Mouse (Mus musculus): ENCODE results near the gene C5ar2. TPM values are rescaled to one million over a fixed set of nuclear protein-coding genes. Genes with fewer than 3 reads are reported as not detected.

The C5ar2 gene
- total and polyA plus RNA-seq, 3 experiments = 0.04 to 0.33 (median 0.30) TPM

- H3K9me3 ChIP-seq (replicated peaks; ENCODE audit: low read length) = no peaks in the 10 kb centered on the region
- peaks cover 49 to 71% of the 10 kb centered on the region in 2 experiments for H3K36me3 ChIP-seq (replicated peaks in 1 of 2; ENCODE audit: control insufficient read depth in 1 of 2, insufficient read depth in 1 of 2, low read length in 1 of 2)
- dilution Hi-C loops (cut with MboI; ENCODE audit: extremely low pct_ligation_motif_present, extremely low pct_unique_long_range_greater_than_20kb, low sequenced_read_pairs) (no loop called here), in situ Hi-C loops (cut with MboI; ENCODE audit: low pct_ligation_motif_present, low pct_unique_long_range_greater_than_20kb, low sequenced_read_pairs) (no loop called here)
- no peaks in the 10 kb centered on the region for H3K27me3 ChIP-seq (replicated peaks)
- TF ChIP-seq MEF2A (IDR thresholded peaks at IDR 0.05; ENCODE audit: borderline replicate concordance, low read depth, low read length) (no peak), HCFC1 (IDR thresholded peaks at IDR 0.05; ENCODE audit: low read depth, low read length) (no peak), TBP (conservative IDR thresholded peaks at IDR 0.05; ENCODE audit: low read depth, low read length) (no peak), UBTF (IDR thresholded peaks at IDR 0.05; ENCODE audit: low read depth, low read length) (no peak)
- no peak overlapping the region for H3K9ac ChIP-seq (ENCODE audit: insufficient read depth, low read depth)
- H3K27ac ChIP-seq (ENCODE audit: insufficient read depth, low read depth) = no peak overlapping the region
- H3K79me2 ChIP-seq (replicated peaks; ENCODE audit: control insufficient read depth, extremely low read depth, insufficient read depth, poor library complexity, severe bottlenecking) = peaks cover 12% of the 10 kb centered on the region
- DNase-seq (ENCODE audit: extremely low read depth) = no peak
- no peak overlapping the region for H3K4me3 ChIP-seq (replicated peaks in 1 of 3; ENCODE audit: low read depth in 2 of 3, low read length in 2 of 3, poor library complexity in 1 of 3)
- H3K4me2 ChIP-seq (ENCODE audit: insufficient read depth, low read depth, poor library complexity, severe bottlenecking) = no peak overlapping the region
- H3K4me1 ChIP-seq (ENCODE audit: control insufficient read depth in 1 of 2, insufficient read depth in 2 of 2) = peaks cover 0 to 14% of the 10 kb centered on the region in 2 experiments; a peak in 2 of 4 replicates
Measured at GRCm38 (mm10) chr7:16282334-16282733, 38.4 kb upstream of the C5ar2 start.

GRCm38 (mm10) chr7:16280721-16281120 is 36.8 kb upstream of the C5ar2 start:
- no peaks in the 10 kb centered on the region for H3K9me3 ChIP-seq (replicated peaks; ENCODE audit: low read length)
- TF ChIP-seq RAD21 (IDR thresholded peaks at IDR 0.05; ENCODE audit: low read depth, low read length) (no peak), MAFK (IDR thresholded peaks at IDR 0.05; ENCODE audit: insufficient replicate concordance, low read length) (no peak)
- H3K79me2 ChIP-seq (replicated peaks; ENCODE audit: control insufficient read depth, extremely low read depth, insufficient read depth, poor library complexity, severe bottlenecking) = peaks cover 12% of the 10 kb centered on the region
- in situ Hi-C loops (cut with MboI; ENCODE audit: low pct_ligation_motif_present, low pct_unique_long_range_greater_than_20kb, low sequenced_read_pairs) = no loop called here
- no peak for DNase-seq (ENCODE audit: extremely low read depth)
- no peak overlapping the region for H3K4me2 ChIP-seq (ENCODE audit: insufficient read depth, low read depth, poor library complexity, severe bottlenecking)
- no peak overlapping the region for H3K27ac ChIP-seq (ENCODE audit: insufficient read depth, low read depth)
- H3K9ac ChIP-seq (ENCODE audit: insufficient read depth, low read depth) = no peak overlapping the region
- H3K36me3 ChIP-seq (replicated peaks in 1 of 2; ENCODE audit: control insufficient read depth in 1 of 2, insufficient read depth in 1 of 2, low read length in 1 of 2) = peaks cover 64 to 87% of the 10 kb centered on the region in 2 experiments
- no peaks in the 10 kb centered on the region for H3K27me3 ChIP-seq (replicated peaks)
- H3K4me3 ChIP-seq (replicated peaks in 1 of 3; ENCODE audit: low read depth in 2 of 3, low read length in 2 of 3, poor library complexity in 1 of 3) = no peak overlapping the region
- peaks cover 0 to 14% of the 10 kb centered on the region in 2 experiments; a peak in 2 of 4 replicates for H3K4me1 ChIP-seq (ENCODE audit: control insufficient read depth in 1 of 2, insufficient read depth in 2 of 2)
- dilution Hi-C loops (cut with MboI; ENCODE audit: extremely low pct_ligation_motif_present, extremely low pct_unique_long_range_greater_than_20kb, low sequenced_read_pairs) = no loop called here

- in situ Hi-C loops (cut with MboI; ENCODE audit: low pct_ligation_motif_present, low pct_unique_long_range_greater_than_20kb, low sequenced_read_pairs) (loop anchor here (5.0 to 25.0 kb wide), 2 partner anchors 93 to 213 kb away; partner anchors contain the start of gene Zfp541), dilution Hi-C loops (cut with MboI; ENCODE audit: extremely low pct_ligation_motif_present, extremely low pct_unique_long_range_greater_than_20kb, low sequenced_read_pairs) (no loop called here)
- H3K4me2 ChIP-seq (ENCODE audit: insufficient read depth, low read depth, poor library complexity, severe bottlenecking) = no peak overlapping the region
- no peaks in the 10 kb centered on the region for H3K27me3 ChIP-seq (replicated peaks)
- no peak overlapping the region for H3K27ac ChIP-seq (ENCODE audit: insufficient read depth, low read depth)
- H3K9ac ChIP-seq (ENCODE audit: insufficient read depth, low read depth) = no peak overlapping the region
- no peak overlapping the region for H3K4me3 ChIP-seq (replicated peaks in 1 of 3; ENCODE audit: low read depth in 2 of 3, low read length in 2 of 3, poor library complexity in 1 of 3)
- H3K79me2 ChIP-seq (replicated peaks; ENCODE audit: control insufficient read depth, extremely low read depth, insufficient read depth, poor library complexity, severe bottlenecking) = no peaks in the 10 kb centered on the region
- TF ChIP-seq GABPA (IDR thresholded peaks at IDR 0.05; ENCODE audit: insufficient replicate concordance, low read depth, low read length) (no peak), MAX (IDR thresholded peaks at IDR 0.05; ENCODE audit: low read length) (no peak), ZNF384 (IDR thresholded peaks at IDR 0.05; ENCODE audit: low read depth, low read length) (no peak), KAT2A (IDR thresholded peaks at IDR 0.05; ENCODE audit: insufficient replicate concordance, low read length) (no peak)
- no peak for DNase-seq (ENCODE audit: extremely low read depth)
- no peaks in the 10 kb centered on the region for H3K9me3 ChIP-seq (replicated peaks; ENCODE audit: low read length)
- peaks cover 13 to 27% of the 10 kb centered on the region in 2 experiments for H3K4me1 ChIP-seq (ENCODE audit: control insufficient read depth in 1 of 2, insufficient read depth in 2 of 2)
- H3K36me3 ChIP-seq (replicated peaks in 1 of 2; ENCODE audit: control insufficient read depth in 1 of 2, insufficient read depth in 1 of 2, low read length in 1 of 2) = peaks cover 34 to 67% of the 10 kb centered on the region in 2 experiments
Measured at GRCm38 (mm10) chr7:16274922-16275890, 31.3 kb upstream of the C5ar2 start.
